Mouse (Mus musculus): ENCODE data around the gene Nfkbia.

- TF ChIP-seq POLR2A (IDR thresholded peaks at IDR 0.05; ENCODE audit: borderline replicate concordance, extremely low read depth, low read depth, low read length): peak; percentile 65; the same call in 1 of the 2 replicates
- no peak for TF ChIP-seq CTCF (IDR thresholded peaks at IDR 0.05; ENCODE audit: insufficient read depth, low read length)
Observed at GRCm38 (mm10) chr12:55491516-55492183, 797 bp downstream of the Nfkbia start.

All from lung, adult 2 months (tissue).